14 mouse cellular contexts compared by ENCODE assay signal in the genomic region with DNA sequence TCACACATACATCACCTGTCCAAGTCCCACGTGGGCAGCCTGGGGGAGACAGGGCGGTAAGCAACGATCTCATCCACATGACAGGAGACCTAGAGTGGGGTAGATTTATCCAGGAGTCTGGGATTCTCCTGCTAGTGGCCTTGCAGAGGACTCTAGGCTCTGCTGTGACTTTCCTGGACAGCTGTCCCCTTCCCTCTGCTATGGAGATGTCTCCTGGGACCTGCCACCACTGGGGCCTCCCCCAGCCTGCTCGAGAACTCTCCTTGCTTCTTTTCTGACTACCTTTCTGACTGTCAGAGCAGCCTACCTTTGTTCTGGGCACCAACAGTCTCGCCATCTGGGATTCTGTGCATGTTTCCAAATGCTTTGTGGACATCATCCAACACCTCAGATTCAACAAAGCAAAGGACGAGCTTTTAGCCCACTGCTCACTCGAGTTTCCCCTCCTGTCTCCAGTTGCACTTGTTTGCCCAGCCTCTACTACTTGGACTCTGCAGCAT.
A peak's percentile ranks its signal among the peaks of the same experiment; 100 is the strongest.
DNase-seq lines count a peak whose midpoint lies in the region; ATAC-seq and TF ChIP-seq lines count a peak whose summit lies in the region.
"Had no signal": no experiment of that assay in that cellular context is flagged by ENCODE, and none has a peak within 500 bp of the region (broad histone marks: within the 10 kb centered on the region; RNA-seq: fewer than 3 reads in every experiment).

No protein-coding gene starts in this region.

- no peak for TF ChIP-seq CTCF in gastrocnemius, adult 2 months (IDR thresholded peaks at IDR 0.05)

- no peak overlapping the region for H3K9ac ChIP-seq in forebrain, embryonic 14.5 days (ENCODE audit: low read length)
- no peak overlapping the region for H3K9ac ChIP-seq in midbrain, embryonic 15.5 days
- no peak overlapping the region for H3K9ac ChIP-seq in midbrain, embryonic 13.5 days (replicated peaks)

- ATAC-seq in forebrain, embryonic 14.5 days = 0 out of 2 replicates have a peak, but pooled peaks have one; percentile 10
- no peak for ATAC-seq in midbrain, embryonic 15.5 days (replicated peaks)
- ATAC-seq in midbrain, embryonic 13.5 days = no peak

- H3K4me1 ChIP-seq in forebrain, embryonic 14.5 days (ENCODE audit: control insufficient read depth, insufficient read depth, low read length) = peaks cover 4% of the 10 kb centered on the region
- peaks cover 8% of the 10 kb centered on the region; the same call in 1 of the 2 replicates for H3K4me1 ChIP-seq in forebrain, embryonic 10.5 days
- 0 out of 2 replicates have a peak, but pooled peaks cover 12% of the 10 kb centered on the region for H3K4me1 ChIP-seq in midbrain, embryonic 15.5 days
- H3K4me1 ChIP-seq in midbrain, embryonic 13.5 days (replicated peaks) = peaks cover 12% of the 10 kb centered on the region

- no peak overlapping the region for H3K4me3 ChIP-seq in forebrain, embryonic 14.5 days (ENCODE audit: low read depth, low read length)
- no peak overlapping the region for H3K4me3 ChIP-seq in forebrain, embryonic 10.5 days
- no peak overlapping the region for H3K4me3 ChIP-seq in midbrain, embryonic 15.5 days
- no peak overlapping the region for H3K4me3 ChIP-seq in midbrain, embryonic 13.5 days (replicated peaks)
- H3K4me3 ChIP-seq in gastrocnemius, adult 2 months = no peak overlapping the region

- no peaks in the 10 kb centered on the region for H3K36me3 ChIP-seq in forebrain, embryonic 14.5 days (ENCODE audit: control insufficient read depth, insufficient read depth, low read length)
- H3K36me3 ChIP-seq in forebrain, embryonic 10.5 days (replicated peaks) = peaks cover 3% of the 10 kb centered on the region
- no peaks in the 10 kb centered on the region for H3K36me3 ChIP-seq in midbrain, embryonic 15.5 days (replicated peaks)
- H3K36me3 ChIP-seq in midbrain, embryonic 13.5 days = no peaks in the 10 kb centered on the region
- H3K36me3 ChIP-seq: G1E had no signal

- peak overlapping the region; percentile 80 for H3K27ac ChIP-seq in forebrain, embryonic 14.5 days (ENCODE audit: low read depth, low read length)
- H3K27ac ChIP-seq in forebrain, embryonic 10.5 days = no peak overlapping the region
- 0 out of 2 replicates have a peak overlapping the region, but pooled peaks have one; percentile 21 for H3K27ac ChIP-seq in midbrain, embryonic 15.5 days
- no peak overlapping the region for H3K27ac ChIP-seq in midbrain, embryonic 13.5 days
- no peak overlapping the region for H3K27ac ChIP-seq in gastrocnemius, adult 2 months

- WGBS in forebrain, embryonic 14.5 days = 70% methylated on average over 7 of the region's 7 CpGs
- WGBS in forebrain, embryonic 10.5 days = 86% methylated on average over 7 of the region's 7 CpGs
- WGBS in midbrain, embryonic 15.5 days = 77% methylated on average over 7 of the region's 7 CpGs
- WGBS in midbrain, embryonic 13.5 days = 81% methylated on average over 7 of the region's 7 CpGs

- intact Hi-C loops in left cerebral cortex, postnatal 36 days (cut with DNase I) = loop anchor here (1.0 to 5.0 kb wide), 4 partner anchors 36 to 95 kb away; partner anchors contain the start of gene Prkce
- intact Hi-C loops in gastrocnemius, adult 2 months (cut with DNase I) = no loop called here

- no peaks in the 10 kb centered on the region for H3K27me3 ChIP-seq in forebrain, embryonic 14.5 days (replicated peaks; ENCODE audit: control insufficient read depth, insufficient read depth, low read length)
- H3K27me3 ChIP-seq in forebrain, embryonic 10.5 days (ENCODE audit: poor library complexity, severe bottlenecking) = no peaks in the 10 kb centered on the region
- no peaks in the 10 kb centered on the region for H3K27me3 ChIP-seq in midbrain, embryonic 15.5 days (replicated peaks)
- no peaks in the 10 kb centered on the region for H3K27me3 ChIP-seq in midbrain, embryonic 13.5 days

- no peak overlapping the region for H3K4me2 ChIP-seq in forebrain, embryonic 14.5 days (ENCODE audit: low read length)
- no peak overlapping the region for H3K4me2 ChIP-seq in midbrain, embryonic 15.5 days
- H3K4me2 ChIP-seq in midbrain, embryonic 13.5 days (replicated peaks) = no peak overlapping the region

- no peaks in the 10 kb centered on the region for H3K9me3 ChIP-seq in forebrain, embryonic 14.5 days (replicated peaks; ENCODE audit: control insufficient read depth, low read length)
- peaks cover 10% of the 10 kb centered on the region; the same call in 1 of the 2 replicates for H3K9me3 ChIP-seq in forebrain, embryonic 10.5 days
- H3K9me3 ChIP-seq in midbrain, embryonic 15.5 days = no peaks in the 10 kb centered on the region
- H3K9me3 ChIP-seq in midbrain, embryonic 13.5 days = 0 out of 2 replicates have a peak, but pooled peaks cover 7% of the 10 kb centered on the region

- no peak for DNase-seq in forebrain, embryonic 14.5 days (ENCODE audit: low spot score)
- no peak for DNase-seq in forebrain, embryonic 10.5 days (ENCODE audit: extremely low spot score, low spot score)
- peak; percentile 82 to 87 for DNase-seq in cerebellum, postnatal 10 days
- peak; percentile 62 for DNase-seq in left cerebral cortex, postnatal 36 days (ENCODE audit: low spot score in 2 of 2)
- DNase-seq in gastrocnemius, adult 2 months = no peak
- no peak for DNase-seq in natural killer cell, adult 2 months (ENCODE audit: low spot score in 2 of 2)
- DNase-seq: heart, adult 18-20 months; heart, postnatal 10 days; kidney, adult 2 months; lung, adult 18-20 months; thymus, postnatal 25 days had no signal

Comparison
In these comparisons a context has a peak if more than half of its experiments do, and no peak if none do; other contexts are left out.
1. H3K27ac ChIP-seq: peak in forebrain, embryonic 14.5 days (single experiment) and midbrain, embryonic 15.5 days (single experiment); none in forebrain, embryonic 10.5 days (single experiment), midbrain, embryonic 13.5 days (single experiment) and gastrocnemius, adult 2 months (single experiment).
2. DNase-seq: peak in cerebellum, postnatal 10 days (2 of 2) and left cerebral cortex, postnatal 36 days (2 of 2); none in forebrain, embryonic 14.5 days (single experiment), forebrain, embryonic 10.5 days (single experiment), gastrocnemius, adult 2 months (single experiment) and natural killer cell, adult 2 months (0 of 2).